Comparison of ENCODE assay signal across 37 mouse cellular contexts in the genomic region with DNA sequence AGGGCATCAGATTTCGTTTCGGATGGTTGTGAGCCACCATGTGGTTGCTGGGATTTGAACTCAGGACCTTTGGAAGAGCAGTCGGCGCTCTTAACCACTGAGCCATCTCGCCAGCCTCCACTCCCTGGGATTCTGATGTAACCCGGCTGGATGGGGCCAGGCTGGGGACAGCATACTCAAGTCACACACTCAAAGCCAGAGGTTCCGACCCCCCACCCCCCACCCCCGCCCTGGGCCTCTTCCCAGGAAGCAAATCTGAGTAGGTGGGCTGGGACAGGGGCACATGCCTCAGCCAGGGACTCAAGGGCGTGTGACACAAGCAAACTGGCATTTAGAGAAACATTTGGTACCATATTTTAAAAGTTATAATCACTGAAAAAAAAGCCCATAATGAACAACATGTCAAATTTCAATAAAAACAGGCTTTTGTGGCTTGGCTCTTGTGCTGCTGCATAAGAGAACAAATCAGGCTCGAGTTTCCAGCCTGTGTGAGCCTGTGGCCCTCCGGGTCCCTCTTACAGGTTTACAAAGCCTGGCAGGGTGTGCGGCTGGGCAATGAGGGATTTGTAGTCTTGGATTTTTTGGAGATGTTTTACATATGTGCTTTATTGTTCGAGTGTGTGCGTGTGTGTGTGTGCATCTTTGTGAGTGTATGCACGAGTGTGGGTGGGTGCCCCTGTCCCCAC. TPM values are rescaled to one million over a fixed set of nuclear protein-coding genes. Genes with fewer than 3 reads are reported as not detected.
A peak's percentile ranks its signal among the peaks of the same experiment; 100 is the strongest.
DNase-seq lines count a peak whose midpoint lies in the region; ATAC-seq lines count a peak whose summit lies in the region.
"Had no signal": no experiment of that assay in that cellular context is flagged by ENCODE, and none has a peak within 500 bp of the region (broad histone marks: within the 10 kb centered on the region; RNA-seq: fewer than 3 reads in every experiment).

No protein-coding gene starts in this region.

- H3K9me3 ChIP-seq in limb, embryonic 12.5 days: no peaks in the 10 kb centered on the region
- H3K9me3 ChIP-seq in limb, embryonic 10.5 days (replicated peaks): no peaks in the 10 kb centered on the region
- no peaks in the 10 kb centered on the region for H3K9me3 ChIP-seq in embryonic facial prominence, embryonic 14.5 days (ENCODE audit: control insufficient read depth, low read length)
- H3K9me3 ChIP-seq: hindbrain, embryonic 12.5 days; hindbrain, embryonic 15.5 days had no signal

- no peak overlapping the region for H3K9ac ChIP-seq in limb, embryonic 12.5 days (replicated peaks)
- H3K9ac ChIP-seq in embryonic facial prominence, embryonic 14.5 days (ENCODE audit: low read depth, low read length): no peak overlapping the region
- H3K9ac ChIP-seq: forebrain, postnatal 0 days; hindbrain, embryonic 12.5 days; hindbrain, embryonic 15.5 days had no signal

- H3K36me3 ChIP-seq in limb, embryonic 12.5 days: no peaks in the 10 kb centered on the region
- no peaks in the 10 kb centered on the region for H3K36me3 ChIP-seq in limb, embryonic 10.5 days
- H3K36me3 ChIP-seq in embryonic facial prominence, embryonic 14.5 days (ENCODE audit: control insufficient read depth, insufficient read depth, low read length): no peaks in the 10 kb centered on the region
- H3K36me3 ChIP-seq: hindbrain, embryonic 12.5 days; hindbrain, embryonic 15.5 days had no signal

- H3K4me3 ChIP-seq in limb, embryonic 12.5 days (replicated peaks): no peak overlapping the region
- H3K4me3 ChIP-seq in limb, embryonic 10.5 days: no peak overlapping the region
- H3K4me3 ChIP-seq in embryonic facial prominence, embryonic 14.5 days (ENCODE audit: low read depth, low read length): no peak overlapping the region
- H3K4me3 ChIP-seq: erythroblast, embryonic 14.5 days; gastrocnemius, adult 2 months; hindbrain, embryonic 12.5 days; hindbrain, embryonic 15.5 days had no signal

- no peak overlapping the region for H3K4me2 ChIP-seq in limb, embryonic 12.5 days
- no peak overlapping the region for H3K4me2 ChIP-seq in embryonic facial prominence, embryonic 14.5 days (ENCODE audit: low read depth, low read length)
- H3K4me2 ChIP-seq: heart, embryonic 11.5 days; hindbrain, embryonic 12.5 days; hindbrain, embryonic 15.5 days had no signal

- no peaks in the 10 kb centered on the region for H3K4me1 ChIP-seq in limb, embryonic 12.5 days (replicated peaks)
- no peaks in the 10 kb centered on the region for H3K4me1 ChIP-seq in limb, embryonic 10.5 days
- no peaks in the 10 kb centered on the region for H3K4me1 ChIP-seq in embryonic facial prominence, embryonic 14.5 days (ENCODE audit: control insufficient read depth, insufficient read depth, low read length)
- H3K4me1 ChIP-seq: hindbrain, embryonic 15.5 days had no signal

- ATAC-seq in limb, embryonic 12.5 days (ENCODE audit: insufficient number of reproducible peaks, insufficient read depth, low FRiP score, low TSS enrichment, low read depth): peak; percentile 28; the same call in 1 of the 2 replicates
- ATAC-seq in embryonic facial prominence, embryonic 14.5 days (ENCODE audit: low read depth): peak; percentile 75
- ATAC-seq in megakaryocyte, adult 5-6 weeks (ENCODE audit: poor library complexity, severe bottlenecking): no peak
- ATAC-seq: CD4-positive, CD25-positive, alpha-beta regulatory T cell, adult 4 months; forebrain, embryonic 14.5 days; forebrain, postnatal 0 days; Patski had no signal

- no peak overlapping the region for H3K27ac ChIP-seq in limb, embryonic 12.5 days
- H3K27ac ChIP-seq in limb, embryonic 10.5 days: no peak overlapping the region
- H3K27ac ChIP-seq in embryonic facial prominence, embryonic 14.5 days (replicated peaks; ENCODE audit: low read depth, low read length): 0 out of 2 replicates have a peak overlapping the region, but pooled peaks have one; percentile 44
- H3K27ac ChIP-seq: gastrocnemius, adult 2 months; hindbrain, embryonic 12.5 days; hindbrain, embryonic 15.5 days had no signal

- 72% methylated on average over 15 of the region's 15 CpGs for WGBS in limb, embryonic 12.5 days
- 84% methylated on average over 15 of the region's 15 CpGs for WGBS in limb, embryonic 10.5 days
- WGBS in embryonic facial prominence, embryonic 14.5 days: 60% methylated on average over 15 of the region's 15 CpGs

- 0 out of 2 replicates have a peak, but pooled peaks cover 3% of the 10 kb centered on the region for H3K27me3 ChIP-seq in limb, embryonic 12.5 days
- H3K27me3 ChIP-seq in limb, embryonic 10.5 days (ENCODE audit: low read depth, poor library complexity, severe bottlenecking): peaks cover 4% of the 10 kb centered on the region; the same call in 1 of the 2 replicates
- H3K27me3 ChIP-seq in embryonic facial prominence, embryonic 14.5 days (replicated peaks; ENCODE audit: control insufficient read depth, insufficient read depth, low read length): no peaks in the 10 kb centered on the region
- H3K27me3 ChIP-seq: hindbrain, embryonic 15.5 days; Patski had no signal

- no peak for DNase-seq in limb, embryonic 10.5 days (ENCODE audit: low spot score)
- DNase-seq in embryonic facial prominence, embryonic 14.5 days (ENCODE audit: low spot score): peak; percentile 87
- DNase-seq in fibroblast of lung, adult 2 months (ENCODE audit: low read depth): peak; percentile 18
- no peak for DNase-seq in adrenal gland, postnatal 25 days
- DNase-seq: adrenal gland, postnatal 10 days; cerebellum, adult 11 months; cerebellum, adult 8-10 months; cerebellum, postnatal 10 days; cerebellum, postnatal 36 days; embryo, embryonic 11 days; forebrain, postnatal 0 days; gastrocnemius, adult 2 months; gastrocnemius, postnatal 14 days; heart, adult 11 months; kidney, adult 11 months had no signal

RNA-seq across cellular contexts. Expression of gene Gprc5d, which starts 17.2 kb away (rescaled TPM):
- polyA plus RNA-seq in limb, embryonic 12.5 days (2016; fragmentation: Nextera tagmentation; extraction: Ambion mirVana): not detected in 2 replicates
- not detected in 2 replicates for polyA plus RNA-seq in limb, embryonic 10.5 days (2016; fragmentation: Nextera tagmentation; extraction: Ambion mirVana)
- polyA plus RNA-seq in embryonic facial prominence, embryonic 14.5 days (2014; fragmentation: Nextera tagmentation; extraction: Ambion mirVana): 0.21 TPM in 1 of 2 replicates, not detected in the other
- total RNA-seq in adrenal gland, postnatal 25 days (2021): not detected in 2 replicates
- total RNA-seq in megakaryocyte, adult 5-6 weeks (2015): not detected in 2 replicates
- not detected in 2 replicates for total RNA-seq in megakaryocyte, adult 5-6 weeks (2017)
- total RNA-seq: adrenal gland, adult 18-20 months; adrenal gland, postnatal 10 days; adrenal gland, postnatal 4 days; forebrain, postnatal 0 days; gastrocnemius, adult 2 months; gastrocnemius, postnatal 14 days; gastrocnemius, postnatal 4 days; heart, adult 8-10 months; heart, postnatal 25 days; hematopoietic stem cell, adult 5-6 weeks; MEL had no signal
- polyA plus RNA-seq: C2C12; CD4-positive, CD25-positive, alpha-beta regulatory T cell, adult 4 months; embryonic facial prominence, embryonic 11.5 days; forebrain, embryonic 11.5 days; forebrain, embryonic 14.5 days; heart, embryonic 11.5 days; heart, embryonic 14.5 days; heart, postnatal 0 days; hindbrain, embryonic 12.5 days; hindbrain, embryonic 15.5 days; intestine, embryonic 14.5 days; Patski had no signal

RNA-seq across cellular contexts. Expression of gene Gprc5a, which starts 35.5 kb away (rescaled TPM):
- 1.5 and 1.6 TPM in 2 replicates for polyA plus RNA-seq in limb, embryonic 12.5 days (2016; fragmentation: Nextera tagmentation; extraction: Ambion mirVana)
- polyA plus RNA-seq in limb, embryonic 10.5 days (2016; fragmentation: Nextera tagmentation; extraction: Ambion mirVana): 1.4 and 1.9 TPM in 2 replicates
- polyA plus RNA-seq in embryonic facial prominence, embryonic 14.5 days (2014; fragmentation: Nextera tagmentation; extraction: Ambion mirVana): 4.4 and 5.2 TPM in 2 replicates
- 0.33 and 0.71 TPM in 2 replicates for total RNA-seq in adrenal gland, postnatal 25 days (2021)
- total RNA-seq in megakaryocyte, adult 5-6 weeks (2015): 0.16 and 0.56 TPM in 2 replicates
- 0.22 TPM in 1 of 2 replicates, not detected in the other for total RNA-seq in megakaryocyte, adult 5-6 weeks (2017)
- total RNA-seq: MEL had no signal
- polyA plus RNA-seq: erythroblast, embryonic 14.5 days had no signal

Comparison
In these comparisons a context has a peak if more than half of its experiments do, and no peak if none do; other contexts are left out.
1. DNase-seq: peak in embryonic facial prominence, embryonic 14.5 days (single experiment) and fibroblast of lung, adult 2 months (single experiment); none in limb, embryonic 10.5 days (single experiment) and adrenal gland, postnatal 25 days (single experiment).